Mouse (Mus musculus) kidney, adult 18-20 months (tissue): ENCODE data around the gene Xlr3b.
"Not testable (repeated sequence)": the region's sequence is repeated elsewhere in the genome, so short reads cannot be mapped to it uniquely, and the experiment has no call there.

Source experiments
- DNase-seq: peaks from one replicate; pipeline ENCODE4 v3.0.0; 2021

The Xlr3b gene

DNA sequence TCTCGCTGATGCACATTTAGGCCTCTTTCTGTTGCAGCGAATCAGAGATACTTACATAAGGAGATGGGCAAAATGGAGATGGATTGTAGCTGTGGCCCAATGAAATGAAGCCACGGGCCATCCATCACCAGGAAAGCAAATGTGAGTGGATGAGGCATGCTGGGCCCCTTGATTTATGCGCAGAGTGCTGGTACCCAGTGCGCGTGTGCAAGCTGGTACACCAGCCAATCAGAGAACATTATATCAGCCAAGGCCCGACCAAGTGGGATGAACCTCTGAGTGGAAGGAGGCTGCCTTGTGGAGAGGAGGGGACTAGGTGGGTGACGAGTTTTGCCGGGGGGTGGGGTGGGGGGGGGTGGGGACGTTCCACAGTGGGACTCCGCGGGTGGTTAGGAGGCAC is at the start of gene Xlr3b:
Gene Xlr3b, plus strand, starts transcription at position 274 of the 400 bp plus-strand sequence.
- DNase-seq = not testable (repeated sequence)

DNA sequence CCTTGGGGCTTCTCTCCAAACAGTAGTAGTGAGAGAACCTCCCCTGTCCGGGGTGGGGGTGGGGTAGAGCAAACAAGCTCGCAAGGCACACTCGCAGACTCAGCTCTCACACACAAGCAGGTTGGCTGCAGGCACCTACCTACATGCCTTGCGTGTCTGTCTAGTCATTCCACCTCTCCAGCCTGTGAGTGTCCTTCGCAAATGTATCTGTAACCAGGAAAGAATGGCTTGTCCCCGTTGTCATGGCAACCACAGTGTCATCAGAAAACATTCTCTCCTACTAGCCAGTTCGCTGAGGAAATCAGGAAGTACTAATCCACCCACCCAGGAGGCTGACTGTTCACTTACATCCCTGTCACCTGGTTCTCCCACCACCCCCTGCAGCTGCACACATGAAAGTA is 48.8 kb upstream of the Xlr3b start:
- DNase-seq = not testable (repeated sequence)

DNA sequence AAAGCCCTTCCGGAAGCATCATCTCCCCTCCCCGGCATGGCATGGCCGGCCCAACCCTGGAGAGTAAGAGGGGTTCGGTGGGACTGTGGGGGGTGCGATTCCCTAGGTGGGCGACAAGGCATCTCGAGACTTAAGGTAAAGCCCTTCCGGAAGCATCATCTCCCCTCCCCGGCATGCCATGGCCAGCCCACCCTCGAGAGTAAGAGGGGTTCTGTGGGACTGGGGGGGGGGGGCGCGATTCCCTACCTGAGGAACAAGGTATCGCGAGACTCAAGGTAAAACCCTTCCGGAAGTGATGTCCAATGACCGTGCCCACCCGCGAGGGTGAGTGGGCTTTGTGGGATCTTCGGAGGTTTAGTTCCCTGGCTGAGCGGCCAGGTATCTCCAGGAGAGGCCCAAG is 43.5 kb upstream of the Xlr3b start, which contains the start of gene Xlr5b:
Gene Xlr5b, plus strand, starts transcription at position 301 of the 400 bp plus-strand sequence.
- not testable (repeated sequence) for DNase-seq

DNA sequence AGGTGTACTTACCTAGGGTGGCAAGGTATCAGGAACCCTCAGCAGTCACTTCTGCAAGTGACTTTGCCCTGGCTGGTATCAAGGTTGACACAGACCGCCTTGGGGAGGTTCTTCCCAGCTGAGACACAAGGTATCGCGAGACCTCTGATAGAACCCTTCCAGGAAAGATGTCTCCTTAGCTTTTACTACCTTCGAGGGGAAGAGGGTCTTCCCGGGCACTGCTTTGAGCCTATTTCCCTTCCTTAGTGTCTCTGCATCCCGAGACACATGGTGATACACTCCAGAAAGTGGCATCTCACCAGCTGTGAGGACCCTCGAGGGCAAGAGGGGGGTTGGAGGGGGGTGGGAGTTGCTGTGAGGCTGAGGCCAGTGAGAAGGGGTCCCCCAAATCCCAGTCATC is 42.7 kb upstream of the Xlr3b start, which contains the start of gene DXBay18:
Gene DXBay18, minus strand, starts transcription at position 101 of the 400 bp plus-strand sequence.
- DNase-seq = not testable (repeated sequence)

DNA sequence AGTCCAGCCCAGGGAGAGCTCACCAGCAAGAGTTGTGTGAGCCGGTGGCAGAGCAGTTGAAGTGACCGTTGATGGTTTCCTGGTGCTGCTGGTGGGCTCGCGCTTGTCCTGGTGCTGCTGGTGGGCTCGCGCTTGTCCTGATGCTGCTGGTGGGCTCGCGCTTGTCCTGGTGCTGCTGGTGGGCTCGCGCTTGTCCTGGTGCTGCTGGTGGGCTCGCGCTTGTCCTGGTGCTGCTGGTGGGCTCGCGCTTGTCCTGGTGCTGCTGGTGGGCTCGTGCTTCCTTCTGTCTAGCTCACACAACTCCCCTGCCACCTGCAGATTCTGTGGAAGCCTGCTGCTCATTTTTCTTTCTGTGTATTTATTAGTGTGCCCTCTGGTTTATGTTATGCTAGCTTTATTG is 15.1 kb upstream of the Xlr3b start, which contains the start of gene Spin2d:
Gene Spin2d, minus strand, starts transcription at position 101 of the 400 bp plus-strand sequence.
- DNase-seq = not testable (repeated sequence)

DNA sequence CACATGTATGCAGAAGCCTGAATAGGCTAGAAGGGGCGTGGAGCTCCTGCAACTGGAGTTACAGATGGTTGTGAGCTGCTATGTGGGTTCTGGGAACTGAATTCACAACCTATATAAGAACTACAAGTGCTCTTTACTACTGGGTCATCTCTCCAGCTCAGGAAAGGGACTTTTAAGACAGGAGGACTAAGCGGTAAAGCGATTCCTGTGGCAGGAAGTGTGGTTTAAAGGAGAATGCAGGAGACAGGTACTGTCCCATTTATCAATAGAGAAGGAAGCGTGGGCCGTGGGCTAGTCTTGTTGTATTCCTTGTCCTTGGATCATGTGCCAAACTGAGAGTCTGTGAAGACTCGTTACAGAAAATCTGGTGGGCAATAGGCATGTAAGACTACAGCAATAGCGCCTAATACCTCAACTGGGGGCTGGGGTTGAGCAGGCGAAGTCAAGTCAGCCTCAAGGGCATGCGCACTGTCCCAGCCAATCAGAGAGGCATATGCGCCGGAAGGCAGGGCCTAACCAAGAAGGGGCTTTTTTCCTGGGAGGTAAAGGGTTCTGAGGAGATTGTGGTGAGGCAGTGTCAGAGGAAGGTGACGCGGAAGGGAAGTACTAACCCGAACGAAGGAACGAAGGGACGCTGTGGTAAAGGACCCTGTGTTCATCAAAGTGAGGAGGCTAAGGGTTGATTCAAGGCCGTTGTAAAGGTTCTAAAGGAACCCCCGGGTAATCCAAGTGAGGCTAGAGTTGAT is 22.0 kb downstream of the Xlr3b start, which contains the start of gene Xlr4b:
Gene Xlr4b, plus strand, starts transcription at position 515 of the 746 bp plus-strand sequence.
- DNase-seq = not testable (repeated sequence)

DNA sequence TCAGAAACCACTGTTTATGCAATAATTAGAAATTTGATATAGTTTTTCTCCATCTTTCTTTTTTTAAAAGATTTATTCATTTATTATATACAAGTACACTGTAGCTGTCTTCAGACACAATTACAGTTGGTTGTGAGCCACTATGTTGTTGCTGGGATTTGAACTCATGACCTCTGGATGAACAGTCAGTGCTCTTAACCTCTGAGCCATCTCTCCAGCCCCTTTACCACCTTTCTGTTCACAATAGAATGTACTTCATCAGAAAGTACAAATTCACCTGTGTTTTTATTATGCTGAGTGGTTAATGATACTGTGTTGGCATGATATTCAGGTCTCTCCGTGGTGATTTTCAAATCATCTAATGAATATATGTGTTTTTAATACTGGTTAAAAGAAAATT is 33.4 kb downstream of the Xlr3b start:
- DNase-seq = no peak

DNA sequence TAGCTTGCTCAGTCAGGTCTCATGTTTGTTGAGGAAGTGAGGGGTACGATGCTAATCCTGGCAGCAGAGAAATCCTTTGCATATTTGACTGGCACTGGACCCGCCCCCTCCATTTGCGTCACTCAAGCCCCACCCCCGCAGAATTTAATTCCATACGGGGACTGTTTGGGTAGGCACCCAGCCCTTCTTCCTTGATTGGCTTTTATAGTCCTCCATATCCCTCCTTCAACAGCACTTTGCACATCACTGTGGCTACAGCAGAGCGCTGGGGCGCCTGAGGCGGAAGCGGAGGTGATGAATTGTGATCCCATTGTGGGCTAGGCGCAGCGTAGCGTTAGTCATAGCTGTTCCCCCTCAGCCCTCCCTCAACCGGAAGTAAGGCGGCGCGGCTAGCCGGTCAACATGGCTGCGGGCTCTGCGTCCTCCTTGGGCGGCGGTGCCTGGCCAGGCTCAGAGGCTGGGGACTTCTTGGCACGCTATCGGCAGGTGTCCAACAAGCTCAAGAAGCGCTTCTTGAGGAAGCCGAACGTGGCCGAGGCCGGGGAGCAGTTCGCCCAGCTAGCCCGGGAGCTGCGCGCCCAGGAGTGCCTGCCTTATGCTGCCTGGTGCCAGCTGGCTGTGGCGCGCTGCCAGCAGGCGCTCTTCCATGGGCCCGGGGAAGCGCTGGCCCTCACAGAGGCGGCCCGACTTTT is 36.1 kb downstream of the Xlr3b start, which contains the start of gene F8a:
Gene F8a, plus strand, starts transcription at position 378 of the 692 bp plus-strand sequence.
- peak; percentile 85 for DNase-seq

DNA sequence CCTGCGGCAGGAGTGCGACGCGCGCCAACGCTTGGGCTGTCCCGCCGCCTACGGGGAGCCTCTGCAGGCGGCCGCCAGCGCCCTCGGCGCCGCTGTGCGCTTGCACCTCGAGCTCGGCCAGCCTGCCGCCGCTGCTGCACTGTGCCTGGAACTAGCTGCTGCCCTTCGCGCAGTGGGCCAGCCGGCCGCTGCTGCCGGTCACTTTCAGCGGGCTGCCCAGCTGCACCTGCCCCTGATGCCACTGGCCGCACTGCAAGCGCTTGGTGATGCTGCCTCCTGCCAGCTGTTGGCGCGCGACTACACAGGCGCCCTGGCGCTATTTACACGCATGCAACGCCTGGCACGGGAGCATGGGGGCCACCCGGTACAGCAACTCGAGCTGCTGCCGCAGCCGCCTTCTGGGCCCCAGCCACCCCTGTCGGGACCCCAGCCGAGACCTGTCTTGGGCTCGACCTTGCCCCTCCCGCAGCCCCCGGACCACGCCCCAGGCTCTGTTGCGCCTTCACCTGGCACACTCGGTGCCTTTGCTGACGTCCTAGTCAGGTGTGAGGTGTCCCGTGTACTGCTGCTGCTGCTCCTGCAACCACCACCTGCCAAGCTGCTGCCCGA is 36.7 kb downstream of the Xlr3b start:
- no peak for DNase-seq

DNA sequence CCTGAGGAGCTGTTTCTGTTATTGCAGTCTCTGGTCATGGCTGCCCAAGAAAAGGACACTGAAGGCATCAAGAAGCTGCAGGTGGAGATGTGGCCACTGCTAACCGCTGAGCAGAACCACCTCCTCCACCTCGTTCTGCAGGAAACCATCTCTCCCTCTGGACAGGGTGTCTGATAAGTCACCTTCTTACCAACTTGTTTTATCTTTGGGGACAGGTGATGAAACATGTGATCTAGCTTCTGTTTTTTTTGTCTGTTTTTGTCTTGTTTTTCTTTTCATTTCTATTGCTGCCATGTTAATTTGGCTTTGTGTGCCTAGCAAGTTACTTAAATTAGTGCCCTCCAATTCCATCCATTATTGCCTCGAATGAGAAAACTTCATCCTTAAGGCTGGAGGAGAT is 37.3 kb downstream of the Xlr3b start:
- no peak for DNase-seq

DNA sequence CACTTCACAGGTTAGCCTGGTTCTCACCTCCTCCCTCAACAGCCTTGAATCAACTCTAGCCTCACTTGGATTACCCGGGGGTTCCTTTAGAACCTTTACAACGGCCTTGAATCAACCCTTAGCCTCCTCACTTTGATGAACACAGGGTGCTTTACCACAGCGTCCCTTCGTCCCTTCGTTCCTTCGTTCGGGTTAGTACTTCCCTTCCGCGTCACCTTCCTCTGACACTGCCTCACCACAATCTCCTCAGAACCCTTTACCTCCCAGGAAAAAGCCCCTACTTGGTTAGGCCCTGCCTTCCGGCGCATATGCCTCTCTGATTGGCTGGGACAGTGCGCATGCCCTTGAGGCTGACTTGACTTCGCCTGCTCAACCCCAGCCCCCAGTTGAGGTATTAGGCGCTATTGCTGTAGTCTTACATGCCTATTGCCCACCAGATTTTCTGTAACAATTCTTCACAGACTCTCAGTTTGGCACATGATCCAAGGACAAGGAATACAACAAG is 50.9 kb downstream of the Xlr3b start, which contains the start of gene Xlr4c:
Gene Xlr4c, minus strand, starts transcription at position 310 of the 505 bp plus-strand sequence.
- DNase-seq = not testable (repeated sequence)
